Mouse (Mus musculus) limb, embryonic 12.5 days (tissue): ENCODE measurements around the gene Klk5. TPM values are rescaled to one million over a fixed set of nuclear protein-coding genes. Genes with fewer than 3 reads are reported as not detected.

Experiments
- ATAC-seq: fragments of 200-750 bp; cut with Nextera tagmentation; 2 replicates; pipeline ENCODE4 v1.8.0; 2017; ENCODE audit warnings: low read depth, moderate TSS enrichment; ENCODE audit not compliant: insufficient number of reproducible peaks, insufficient read depth, low FRiP score, low TSS enrichment
- H3K27ac ChIP-seq: fragments of 300-500 bp; sonication (generic); 2 replicates; pipeline ENCODE4 v1.5.1; 2016; ENCODE audit warnings: mild to moderate bottlenecking, moderate library complexity
- H3K27me3 ChIP-seq: fragments of 300-500 bp; sonication (generic); 2 replicates; pipeline ENCODE4 v1.6.1; 2016; ENCODE audit warnings: mild to moderate bottlenecking, moderate library complexity
- H3K36me3 ChIP-seq: fragments of 300-500 bp; sonication (generic); 2 replicates; pipeline ENCODE4 v1.6.1; 2016; ENCODE audit warnings: mild to moderate bottlenecking, moderate library complexity
- H3K4me1 ChIP-seq: fragments of 300-500 bp; sonication (generic); replicated peaks from 2 replicates; pipeline ENCODE4 v1.6.1; 2016
- H3K4me2 ChIP-seq: fragments of 300-500 bp; sonication (generic); 2 replicates; pipeline ENCODE4 v1.6.1; 2016; ENCODE audit warnings: mild to moderate bottlenecking, moderate library complexity
- H3K4me3 ChIP-seq: fragments of 300-500 bp; sonication (generic); replicated peaks from 2 replicates; pipeline ENCODE4 v1.5.1; 2016; ENCODE audit warnings: mild to moderate bottlenecking
- H3K9ac ChIP-seq: fragments of 300-500 bp; sonication (generic); replicated peaks from 2 replicates; pipeline ENCODE4 v1.6.1; 2016; ENCODE audit warnings: mild to moderate bottlenecking, moderate library complexity
- H3K9me3 ChIP-seq: fragments of 300-500 bp; sonication (generic); 2 replicates; pipeline ENCODE4 v1.6.1; 2016; ENCODE audit warnings: mild to moderate bottlenecking, moderate library complexity
- WGBS: fragments of 180-500 bp; shearing (Covaris S2); methylation state at CpG from one replicate; pipeline ENCODE4 v1.1.7; 2016; 5-methylcytosine and 5-hydroxymethylcytosine counted together
- polyA plus RNA-seq: library from polyadenylated mRNA; unstranded; fragments of >200 nt; fragmentation: Nextera tagmentation; extraction: Ambion mirVana; gene quantifications from 2 replicates; pipeline ENCODE4 v1.2.1, GENCODE M21; 2016

Klk5 gene
- polyA plus RNA-seq, 1 experiment from 2014 or later, result not detected

DNA sequence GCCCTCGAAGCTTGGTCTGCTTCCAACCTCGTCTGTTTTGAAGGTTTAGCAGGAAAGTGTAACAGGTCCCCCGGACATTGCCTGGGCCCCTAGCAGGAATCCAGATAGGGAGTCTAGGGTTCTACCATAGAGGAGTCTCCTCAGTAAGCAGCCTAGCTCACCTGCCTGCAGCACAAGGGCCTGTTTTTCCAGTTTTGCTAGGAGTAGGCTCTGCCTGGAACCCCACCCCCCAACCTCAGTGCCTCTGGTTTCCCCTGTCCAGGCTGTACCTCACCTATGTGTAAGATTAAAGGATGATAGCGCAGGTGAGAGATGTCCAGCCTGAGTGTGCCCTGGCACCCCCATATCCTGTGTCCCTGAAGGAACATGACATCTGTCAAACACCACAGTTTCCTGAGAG is 34.7 kb downstream of the Klk5 start:
- Histone ChIP-seq H3K27ac (no peak overlapping the region), H3K9ac (no peak overlapping the region)
- whole genome bisulfite sequencing, result 68% methylated on average over 4 of the region's 4 CpGs

DNA sequence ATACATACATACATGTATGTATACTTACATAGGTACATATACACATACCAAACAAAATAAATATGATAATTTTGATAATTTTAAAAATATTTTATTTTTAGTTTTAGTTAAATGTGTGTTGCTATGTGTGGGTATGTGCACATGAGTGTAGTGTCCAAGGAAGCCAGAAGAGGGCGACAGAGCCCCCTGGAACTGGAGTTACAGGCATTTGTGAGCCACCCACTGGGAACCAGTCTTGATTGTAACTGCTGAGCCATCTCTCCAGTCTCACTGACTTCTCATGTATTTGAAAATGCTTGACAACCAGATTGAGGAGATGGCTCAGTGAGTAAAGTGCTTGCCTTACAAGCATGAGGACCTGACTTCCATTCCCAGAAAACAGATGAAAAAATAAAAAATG is 36.5 kb downstream of the Klk5 start:
- H3K4me3 ChIP-seq, result no peak overlapping the region
- no peak overlapping the region for H3K9ac ChIP-seq
- no peak overlapping the region for H3K27ac ChIP-seq
- H3K4me1 ChIP-seq, result peaks cover 29% of the 10 kb centered on the region
- H3K9me3 ChIP-seq, result no peaks in the 10 kb centered on the region
- H3K27me3 ChIP-seq, result peaks cover 18% of the 10 kb centered on the region; the same call in 1 of the 2 replicates
- 53% methylated on average over 1 of the region's 1 CpGs for WGBS
- no peaks in the 10 kb centered on the region for H3K36me3 ChIP-seq
- ATAC-seq, result no peak
- no peak overlapping the region for H3K4me2 ChIP-seq

More for the DNA sequence above, 34.7 kb downstream of the Klk5 start:
- Histone ChIP-seq H3K9me3 (no peaks in the 10 kb centered on the region), H3K4me3 (no peak overlapping the region), H3K4me1 (peaks cover 20% of the 10 kb centered on the region), H3K4me2 (no peak overlapping the region), H3K36me3 (no peaks in the 10 kb centered on the region), H3K27me3 (peaks cover 9% of the 10 kb centered on the region; the same call in 1 of the 2 replicates)
- no peak for ATAC-seq

DNA sequence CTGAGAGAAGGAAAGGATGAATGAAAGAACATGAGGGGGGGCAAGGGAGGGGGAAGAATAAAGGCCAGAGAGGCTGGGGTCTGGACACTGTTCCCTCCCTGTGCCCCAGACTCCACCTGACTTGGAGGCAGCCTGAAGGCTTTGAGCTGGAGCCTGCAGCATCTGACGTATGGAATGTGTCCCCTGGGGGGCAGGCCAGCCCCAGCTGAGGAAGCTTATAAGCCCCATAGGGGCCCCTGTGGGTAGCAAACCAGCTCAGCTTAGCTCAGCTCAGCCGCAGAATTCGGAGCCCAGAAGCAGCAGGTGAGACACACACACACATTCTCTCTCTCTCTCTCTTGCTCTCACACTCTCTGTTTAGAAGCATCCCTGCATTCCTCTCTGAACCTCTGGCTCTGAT is 39.1 kb downstream of the Klk5 start, which contains the start of gene Klk4:
Gene Klk4, plus strand, starts transcription at position 249 of the 400 bp plus-strand sequence.
- no peak for ATAC-seq
- H3K4me1 ChIP-seq, result peaks cover 20% of the 10 kb centered on the region
- H3K9me3 ChIP-seq, result no peaks in the 10 kb centered on the region
- no peaks in the 10 kb centered on the region for H3K36me3 ChIP-seq
- WGBS, result 8% methylated on average over 3 of the region's 3 CpGs
- no peak within 1 kb of the TSS for H3K27ac ChIP-seq
- H3K4me3 ChIP-seq, result no peak within 1 kb of the TSS
- H3K4me2 ChIP-seq, result no peak within 1 kb of the TSS
- H3K27me3 ChIP-seq, result peaks cover 22% of the 10 kb centered on the region; the same call in 1 of the 2 replicates
- no peak within 1 kb of the TSS; the same call in 1 of the 2 replicates for H3K9ac ChIP-seq

DNA sequence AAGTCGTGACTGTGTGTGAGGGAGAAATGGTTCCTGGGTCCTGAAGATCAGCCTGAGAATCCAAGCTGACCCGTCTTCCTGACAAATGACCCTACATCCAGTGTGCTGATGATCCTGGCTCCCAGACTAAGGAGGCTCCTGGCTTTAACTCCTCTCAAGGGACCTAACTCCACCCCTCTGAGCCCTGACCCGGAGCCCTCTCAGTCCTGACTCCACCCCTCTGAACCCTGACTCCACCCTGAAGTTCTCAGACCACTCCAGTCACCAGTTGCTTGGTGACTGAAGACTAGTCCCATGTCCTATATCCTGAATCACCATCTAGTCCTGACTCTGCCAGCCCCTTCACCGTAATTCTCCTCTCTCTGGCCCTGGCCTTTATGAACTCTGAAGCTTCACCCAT is 40.6 kb downstream of the Klk5 start:
- Histone ChIP-seq H3K4me3 (no peak overlapping the region), H3K27me3 (peaks cover 22% of the 10 kb centered on the region; the same call in 1 of the 2 replicates), H3K4me1 (peaks cover 20% of the 10 kb centered on the region), H3K9me3 (no peaks in the 10 kb centered on the region), H3K27ac (no peak overlapping the region), H3K9ac (no peak overlapping the region), H3K4me2 (no peak overlapping the region), H3K36me3 (no peaks in the 10 kb centered on the region)
- 21% methylated on average over 4 of the region's 4 CpGs for WGBS
- no peak for ATAC-seq

DNA sequence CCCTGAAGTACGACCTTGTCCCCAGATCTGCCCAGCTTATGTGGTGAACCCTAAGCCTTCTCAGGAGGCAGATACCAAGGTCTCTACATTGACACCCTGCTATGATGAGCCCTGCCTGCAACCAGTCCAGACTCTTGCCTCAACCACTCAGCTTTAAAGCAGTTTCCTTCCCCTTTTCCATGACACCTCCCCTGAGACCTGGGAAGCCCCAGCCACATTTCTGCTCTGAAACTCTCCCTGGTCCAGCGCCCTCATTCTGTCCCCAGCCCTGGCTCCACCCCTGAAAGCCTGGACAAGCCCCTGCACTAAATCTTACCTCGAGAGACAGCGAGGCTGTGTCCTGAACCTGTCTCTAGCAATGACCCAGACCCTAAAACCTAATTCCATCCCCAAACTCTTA is 41.0 kb downstream of the Klk5 start:
- Histone ChIP-seq H3K9me3 (no peaks in the 10 kb centered on the region), H3K27ac (no peak overlapping the region), H3K9ac (0 out of 2 replicates have a peak overlapping the region, but pooled peaks have one; percentile 12), H3K4me1 (peaks cover 20% of the 10 kb centered on the region), H3K4me3 (no peak overlapping the region), H3K4me2 (no peak overlapping the region), H3K27me3 (peaks cover 22% of the 10 kb centered on the region; the same call in 1 of the 2 replicates), H3K36me3 (no peaks in the 10 kb centered on the region)
- 23% methylated on average over 4 of the region's 4 CpGs for WGBS
- no peak for ATAC-seq

DNA sequence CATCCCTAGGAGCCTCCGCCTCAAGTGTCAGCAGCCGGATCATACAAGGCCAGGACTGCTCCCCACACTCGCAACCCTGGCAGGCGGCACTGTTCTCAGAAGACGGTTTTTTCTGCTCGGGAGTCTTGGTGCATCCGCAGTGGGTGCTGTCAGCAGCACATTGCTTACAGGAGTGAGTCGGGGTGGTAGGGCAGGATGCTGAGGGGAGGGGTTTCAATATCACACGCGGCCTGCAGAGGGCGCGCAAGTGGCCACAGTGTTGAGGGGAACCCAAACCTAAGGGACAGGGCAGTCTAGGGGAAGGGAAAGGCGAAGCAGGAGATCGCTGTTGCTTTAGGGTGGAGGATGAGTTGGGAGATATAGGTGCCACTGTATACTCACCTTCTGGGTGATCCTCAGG is 41.8 kb downstream of the Klk5 start:
- no peaks in the 10 kb centered on the region for H3K36me3 ChIP-seq
- peaks cover 22% of the 10 kb centered on the region; the same call in 1 of the 2 replicates for H3K27me3 ChIP-seq
- H3K9me3 ChIP-seq, result no peaks in the 10 kb centered on the region
- no peak overlapping the region for H3K9ac ChIP-seq
- ATAC-seq, result no peak
- peak overlapping the region; percentile 41 for H3K4me2 ChIP-seq
- H3K4me1 ChIP-seq, result peaks cover 20% of the 10 kb centered on the region
- 10% methylated on average over 14 of the region's 14 CpGs for WGBS
- no peak overlapping the region for H3K4me3 ChIP-seq
- H3K27ac ChIP-seq, result no peak overlapping the region

DNA sequence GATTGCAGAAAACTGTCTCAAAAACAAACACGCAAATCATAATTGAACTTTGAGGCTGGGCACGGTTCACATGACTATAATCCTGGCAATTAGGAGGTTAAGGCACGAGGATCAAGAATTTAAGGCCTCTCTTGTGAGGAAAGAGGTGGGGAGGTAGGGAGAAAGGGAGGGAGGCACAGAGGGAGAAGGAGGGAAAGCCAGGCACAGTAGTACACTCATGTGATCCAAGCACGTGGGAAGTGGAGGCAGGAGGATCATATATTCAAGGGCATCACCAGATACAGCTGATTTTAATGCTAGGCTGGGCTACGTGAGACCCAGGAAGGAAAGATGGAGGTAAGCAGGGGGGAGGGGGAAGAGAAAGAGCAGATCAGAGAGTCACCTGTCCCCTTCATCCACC is 49.6 kb downstream of the Klk5 start:
- ATAC-seq, result no peak
- Histone ChIP-seq H3K36me3 (no peaks in the 10 kb centered on the region), H3K4me1 (0 out of 2 replicates have a peak, but pooled peaks cover 5% of the 10 kb centered on the region), H3K9me3 (no peaks in the 10 kb centered on the region), H3K9ac (no peak overlapping the region), H3K4me2 (no peak overlapping the region), H3K4me3 (no peak overlapping the region), H3K27me3 (no peaks in the 10 kb centered on the region), H3K27ac (no peak overlapping the region)
- 54% methylated on average over 5 of the region's 5 CpGs for WGBS

DNA sequence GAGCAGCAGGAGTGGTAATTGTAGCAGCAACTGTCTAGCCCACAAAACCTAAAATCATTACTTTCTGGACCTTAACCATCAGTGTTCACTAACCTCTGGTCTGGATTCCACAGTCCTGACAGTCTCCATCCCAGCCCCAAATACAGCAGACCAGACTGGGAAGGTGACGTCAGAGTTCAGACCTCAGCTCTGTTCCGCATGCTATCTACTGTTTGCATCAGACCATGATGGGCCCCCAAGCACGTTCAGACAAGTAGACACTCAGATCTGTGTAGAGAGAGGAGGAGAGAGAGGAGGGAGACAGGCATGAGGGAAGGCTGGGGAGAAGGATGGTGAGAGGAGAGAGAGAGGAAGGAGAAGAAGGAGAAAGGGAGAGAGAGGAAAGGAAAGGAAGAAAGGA is 50.0 kb downstream of the Klk5 start:
- H3K36me3 ChIP-seq, result no peaks in the 10 kb centered on the region
- H3K9ac ChIP-seq, result no peak overlapping the region
- no peak overlapping the region for H3K4me3 ChIP-seq
- no peak for ATAC-seq
- 0 out of 2 replicates have a peak, but pooled peaks cover 5% of the 10 kb centered on the region for H3K4me1 ChIP-seq
- H3K9me3 ChIP-seq, result no peaks in the 10 kb centered on the region
- WGBS, result 65% methylated on average over 3 of the region's 3 CpGs
- no peak overlapping the region for H3K27ac ChIP-seq
- H3K27me3 ChIP-seq, result no peaks in the 10 kb centered on the region
- H3K4me2 ChIP-seq, result no peak overlapping the region

DNA sequence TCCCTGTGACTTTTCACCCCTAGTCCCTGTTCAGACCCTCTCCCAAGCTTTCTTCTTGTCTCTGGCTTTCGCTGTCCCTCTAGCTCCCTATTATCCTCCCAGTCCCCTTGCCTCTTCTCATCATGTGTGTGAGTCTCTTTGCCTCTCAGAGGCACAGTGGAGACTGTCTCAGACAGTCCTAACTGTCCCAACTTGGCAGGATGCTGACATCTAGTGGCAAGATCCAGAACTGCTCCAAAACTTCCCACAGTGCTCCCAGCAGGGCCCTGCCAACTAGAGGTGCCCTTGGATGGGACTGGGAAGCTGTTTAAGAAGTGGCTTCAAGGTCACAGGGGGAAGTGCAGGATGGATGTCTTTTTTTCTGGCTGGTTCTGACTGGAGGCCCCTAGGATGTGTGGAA is 53.1 kb downstream of the Klk5 start:
- H3K4me1 ChIP-seq, result 0 out of 2 replicates have a peak, but pooled peaks cover 5% of the 10 kb centered on the region
- H3K27me3 ChIP-seq, result no peaks in the 10 kb centered on the region
- 5% methylated on average over 1 of the region's 1 CpGs for WGBS
- no peaks in the 10 kb centered on the region for H3K9me3 ChIP-seq
- peak; percentile 94 for ATAC-seq
- no peak overlapping the region for H3K27ac ChIP-seq
- H3K4me3 ChIP-seq, result no peak overlapping the region
- no peak overlapping the region for H3K9ac ChIP-seq
- no peak overlapping the region for H3K4me2 ChIP-seq
- no peaks in the 10 kb centered on the region for H3K36me3 ChIP-seq

Other genes with a start within 250 kb of the Klk5 start
- 0.40 and 0.44 TPM in 2 replicates for gene Zfp819, start 234.8 kb upstream of the Klk5 start, polyA plus RNA-seq
- gene Ceacam18, start 207.3 kb upstream of the Klk5 start, polyA plus RNA-seq, result not detected in 2 replicates
- 0.22 and 0.70 TPM in 2 replicates for gene Siglece, start 181.8 kb upstream of the Klk5 start, polyA plus RNA-seq
- gene Ctu1, start 170.0 kb upstream of the Klk5 start, polyA plus RNA-seq, result 15.4 and 15.7 TPM in 2 replicates
- gene Klk14, start 151.6 kb upstream of the Klk5 start, polyA plus RNA-seq, result not detected in 2 replicates
- 0.11 and 0.31 TPM in 2 replicates for gene Klk13, start 129.4 kb upstream of the Klk5 start, polyA plus RNA-seq
- gene Klk12, start 73.1 kb upstream of the Klk5 start, polyA plus RNA-seq, result not detected in 2 replicates
- gene Klk11, start 67.4 kb upstream of the Klk5 start, polyA plus RNA-seq, result not detected in 2 replicates
- gene Klk10, start 60.9 kb upstream of the Klk5 start, polyA plus RNA-seq, result 0.35 and 0.41 TPM in 2 replicates
- 0.14 and 0.19 TPM in 2 replicates for gene Klk9, start 50.1 kb upstream of the Klk5 start, polyA plus RNA-seq
- 12.7 and 13.4 TPM in 2 replicates for gene Klk8, start 44.4 kb upstream of the Klk5 start, polyA plus RNA-seq
- gene Klk7, start 30.7 kb upstream of the Klk5 start, polyA plus RNA-seq, result 0.10 TPM in 1 of 2 replicates, not detected in the other
- gene Klk6, start 17.5 kb upstream of the Klk5 start, polyA plus RNA-seq, result not detected in 2 replicates
- 0.23 TPM in 1 of 2 replicates, not detected in the other for gene Klk4, start 39.2 kb downstream of the Klk5 start, polyA plus RNA-seq
- not detected in 2 replicates for gene Klk15, start 91.8 kb downstream of the Klk5 start, polyA plus RNA-seq
- gene Klk1b8, start 108.7 kb downstream of the Klk5 start, polyA plus RNA-seq, result not detected in 2 replicates
- not detected in 2 replicates for gene Klk1b1, start 124.8 kb downstream of the Klk5 start, polyA plus RNA-seq
- gene Klk1b9, start 134.1 kb downstream of the Klk5 start, polyA plus RNA-seq, result not detected in 2 replicates
- gene Klk1b11, start 153.9 kb downstream of the Klk5 start, polyA plus RNA-seq, result not detected in 2 replicates
- not detected in 2 replicates for gene Klk1b26, start 170.2 kb downstream of the Klk5 start, polyA plus RNA-seq
- not detected in 2 replicates for gene Klk1b27, start 210.3 kb downstream of the Klk5 start, polyA plus RNA-seq